Mouse (Mus musculus): ENCODE results near the gene Scrn1.

DNA sequence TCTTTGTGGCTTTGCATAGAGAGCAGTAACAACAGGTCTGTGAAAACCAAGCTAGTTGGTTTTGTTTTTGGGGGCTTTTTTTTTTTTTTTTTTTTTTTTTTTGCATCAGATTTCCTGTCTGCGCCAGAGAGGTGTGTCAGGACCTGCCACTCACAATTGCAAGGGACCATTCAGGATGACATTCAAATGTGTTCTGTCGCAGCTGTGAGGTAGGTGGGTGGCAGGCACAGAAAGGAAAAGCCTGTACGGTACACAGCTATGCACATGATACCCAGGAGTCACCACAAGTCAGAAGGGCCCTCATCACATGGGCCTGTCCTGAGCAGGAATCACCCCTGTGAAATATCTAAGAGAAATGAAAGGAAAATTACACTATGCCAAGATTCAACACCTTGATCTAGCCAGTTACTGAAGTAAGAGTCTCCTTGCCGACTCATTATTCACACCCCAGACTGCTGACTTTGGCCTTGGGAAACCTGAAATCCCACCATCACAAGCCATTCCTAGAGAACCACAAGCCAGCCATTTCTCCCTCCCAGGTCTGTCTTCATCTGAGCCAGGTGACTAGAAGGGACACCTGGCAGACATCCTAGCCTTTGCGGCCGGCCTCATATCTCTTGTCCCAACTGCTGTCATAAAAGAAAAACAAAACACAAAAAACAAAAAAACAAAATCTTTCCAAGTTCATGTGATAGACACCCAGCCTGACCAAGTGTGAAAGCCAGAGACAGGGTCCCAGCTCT is 105.9 kb downstream of the Scrn1 start:
- TF ChIP-seq POLR2A (IDR thresholded peaks at IDR 0.05; ENCODE audit: borderline replicate concordance, control insufficient read depth, low read depth, low read length) (no peak), CTCF (IDR thresholded peaks at IDR 0.05; ENCODE audit: control insufficient read depth, insufficient read depth, low read length) (no peak)

Data from bone marrow, adult 2 months (tissue).